Mouse (Mus musculus): ENCODE results near the gene Efna3.

DNA sequence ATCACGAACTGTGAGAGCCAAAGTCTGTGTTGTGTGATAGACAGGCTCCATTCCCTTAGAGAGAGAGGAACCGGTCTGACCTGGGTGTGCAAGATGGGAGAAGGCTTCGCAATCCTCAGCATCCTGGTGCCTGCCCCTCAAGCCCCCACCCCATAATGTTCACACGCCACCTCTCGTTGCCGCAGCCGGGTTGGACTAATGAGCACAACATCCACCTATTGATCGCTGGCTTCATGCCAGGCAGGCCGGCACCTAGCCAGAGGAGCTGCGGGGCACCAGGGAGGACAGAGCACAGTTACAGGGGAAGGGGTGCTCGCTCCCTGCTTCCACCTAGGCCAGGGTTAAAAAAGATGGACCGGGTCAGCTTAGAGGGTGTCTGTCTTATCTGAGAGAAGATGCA, 9.7 kb upstream of the Efna3 start:
- TF ChIP-seq CTCF (IDR thresholded peaks at IDR 0.05; ENCODE audit: insufficient read depth, low read depth, low read length) (no peak), POLR2A (IDR thresholded peaks at IDR 0.05; ENCODE audit: insufficient read depth, low read depth, low read length) (no peak)
